Mouse (Mus musculus) olfactory bulb, adult 2 months (tissue): Measurements from ENCODE around the gene Myoz1.

Experiments
- CTCF ChIP-seq: fragments of 200-500 bp; IDR thresholded peaks from 2 replicates; pipeline ENCODE4 v1.5.1; 2012; ENCODE audit warnings: low read depth, mild to moderate bottlenecking, low read length, moderate library complexity; ENCODE audit not compliant: insufficient read depth
- POLR2A ChIP-seq: fragments of 200-500 bp; IDR thresholded peaks from 2 replicates; pipeline ENCODE4 v1.6.1; 2012; ENCODE audit warnings: mild to moderate bottlenecking, low read depth, low read length, moderate library complexity; ENCODE audit not compliant: insufficient read depth

GRCm38 (mm10) chr14:20626971-20627370 is 29.4 kb downstream of the Myoz1 start:
- TF ChIP-seq POLR2A: no peak
- no peak for TF ChIP-seq CTCF
